Mouse (Mus musculus): ENCODE results near the gene Akt3. TPM values are rescaled to one million over a fixed set of nuclear protein-coding genes. Genes with fewer than 3 reads are reported as not detected.

The Akt3 gene
- polyA plus RNA-seq, 1 experiment = 15.1 TPM

DNA sequence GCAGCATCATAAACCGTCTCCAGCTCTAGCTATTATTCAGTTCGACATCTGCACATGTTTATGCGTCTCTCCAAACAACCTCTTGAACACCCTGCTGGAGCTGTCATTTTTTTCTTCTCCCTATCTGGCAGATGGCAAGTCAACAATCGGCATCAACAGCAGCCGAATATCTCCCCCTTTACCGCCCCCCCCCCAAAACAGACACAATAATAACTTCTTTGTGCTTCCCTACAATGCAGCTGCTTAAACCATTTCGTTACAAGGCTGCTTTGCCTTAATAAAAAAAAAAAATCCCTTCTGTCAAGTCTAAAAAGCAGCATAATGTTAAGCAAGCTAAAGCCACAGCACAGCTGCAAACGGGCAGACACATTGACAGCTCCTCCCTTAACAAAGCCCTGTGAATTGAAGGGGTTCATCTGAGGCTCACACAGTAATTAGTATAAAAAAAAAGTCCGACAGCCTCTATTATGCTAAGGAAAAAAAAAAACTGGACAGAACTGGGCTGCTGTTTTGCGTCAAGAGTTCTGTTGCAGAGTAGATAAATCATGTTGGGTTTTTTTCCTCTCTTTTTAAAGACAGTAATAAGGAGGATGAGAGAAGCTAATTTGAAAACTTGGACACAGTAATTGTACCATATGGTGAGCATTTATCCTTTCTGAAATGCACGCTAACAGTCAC is 107.5 kb downstream of the Akt3 start:
- TF ChIP-seq POLR2A (IDR thresholded peaks at IDR 0.05; ENCODE audit: borderline replicate concordance, extremely low read depth, low read depth, low read length) (no peak), CTCF (IDR thresholded peaks at IDR 0.05; ENCODE audit: insufficient read depth, low read length) (no peak)
- 41% methylated on average over 11 of the region's 11 CpGs for WGBS
- Histone ChIP-seq H3K4me3 (replicated peaks; ENCODE audit: extremely low read depth, low read depth, low read length) (no peak overlapping the region), H3K4me1 (ENCODE audit: control insufficient read depth, insufficient read depth, low read length) (peaks cover 5% of the 10 kb centered on the region)
- DNase-seq = no peak

DNA sequence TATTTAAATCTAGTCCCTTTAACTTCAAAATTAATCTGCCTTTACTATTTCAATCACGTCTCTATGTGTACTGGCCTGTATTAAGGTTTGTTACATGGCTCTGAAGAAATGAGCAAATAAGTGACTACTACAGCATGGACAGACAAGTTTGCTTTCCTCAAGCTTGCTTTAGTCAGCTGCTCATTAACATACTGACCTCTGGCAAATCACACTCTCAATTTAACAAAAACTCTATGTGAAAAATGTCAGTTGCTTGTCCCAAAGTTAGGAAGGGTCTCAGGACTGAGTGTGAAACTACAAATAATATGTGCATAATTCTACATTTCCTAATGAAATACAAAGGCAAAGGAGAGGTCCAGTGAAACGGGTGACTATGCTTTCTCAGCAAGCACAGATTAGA is 109.3 kb downstream of the Akt3 start:
- 69% methylated on average over 2 of the region's 2 CpGs for WGBS
- no peak for DNase-seq
- no peak for TF ChIP-seq POLR2A (IDR thresholded peaks at IDR 0.05; ENCODE audit: borderline replicate concordance, extremely low read depth, low read depth, low read length)
- TF ChIP-seq CTCF (IDR thresholded peaks at IDR 0.05; ENCODE audit: insufficient read depth, low read length) = no peak
- H3K4me1 ChIP-seq (ENCODE audit: control insufficient read depth, insufficient read depth, low read length) = peaks cover 5% of the 10 kb centered on the region
- no peak overlapping the region for H3K4me3 ChIP-seq (replicated peaks; ENCODE audit: extremely low read depth, low read depth, low read length)

DNA sequence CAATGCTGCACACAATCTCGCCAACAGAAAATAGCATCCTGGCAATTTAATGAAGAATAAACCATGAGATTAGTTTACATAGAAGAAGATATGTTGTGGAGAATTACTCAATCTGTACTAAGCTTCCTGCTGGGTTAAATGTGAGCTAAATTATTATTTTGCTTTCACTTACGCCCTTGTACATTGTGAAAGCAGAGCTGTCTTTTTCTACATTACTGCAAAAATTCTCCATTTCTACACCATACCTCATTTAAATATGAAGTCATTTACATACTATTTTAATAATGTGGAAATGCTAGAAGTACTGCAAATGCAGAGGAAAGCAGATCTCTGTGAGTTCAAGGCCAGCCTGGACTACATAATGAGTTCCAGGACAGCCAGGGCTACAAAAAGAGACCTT is 116.5 kb downstream of the Akt3 start:
- Histone ChIP-seq H3K4me1 (ENCODE audit: control insufficient read depth, insufficient read depth, low read length) (no peaks in the 10 kb centered on the region), H3K4me3 (replicated peaks; ENCODE audit: extremely low read depth, low read depth, low read length) (no peak overlapping the region)
- 77% methylated on average over 2 of the region's 2 CpGs for WGBS
- DNase-seq = no peak
- no peak for TF ChIP-seq POLR2A (IDR thresholded peaks at IDR 0.05; ENCODE audit: borderline replicate concordance, extremely low read depth, low read depth, low read length)

- H3K4me3 ChIP-seq (replicated peaks; ENCODE audit: extremely low read depth, low read depth, low read length) = no peak overlapping the region
- H3K4me1 ChIP-seq (ENCODE audit: control insufficient read depth, insufficient read depth, low read length) = no peaks in the 10 kb centered on the region
- no peak for DNase-seq
- WGBS = 59% methylated on average over 6 of the region's 6 CpGs
- no peak for TF ChIP-seq POLR2A (IDR thresholded peaks at IDR 0.05; ENCODE audit: borderline replicate concordance, extremely low read depth, low read depth, low read length)
Observed at GRCm38 (mm10) chr1:177139652-177140051, 118.4 kb downstream of the Akt3 start.

DNA sequence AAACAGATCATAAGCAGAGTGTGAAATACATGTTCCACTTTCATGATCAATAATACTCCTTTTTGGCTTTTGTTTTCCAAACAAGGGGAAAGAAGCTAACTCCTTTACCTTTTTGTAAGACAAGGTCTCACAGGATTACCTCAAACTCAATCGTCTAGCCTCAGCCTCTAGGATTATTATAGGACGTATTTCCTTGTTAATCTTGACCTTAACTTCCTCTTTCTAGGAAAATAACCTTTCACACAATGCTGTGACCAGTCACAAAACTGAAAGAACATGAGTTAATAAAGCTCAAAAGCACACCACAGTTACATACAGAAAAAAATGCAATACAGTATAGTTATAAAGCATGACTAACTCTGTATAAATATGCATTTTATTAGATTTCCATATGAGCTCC is 126.5 kb downstream of the Akt3 start:
- TF ChIP-seq CTCF (IDR thresholded peaks at IDR 0.05; ENCODE audit: insufficient read depth, low read length) (no peak), POLR2A (IDR thresholded peaks at IDR 0.05; ENCODE audit: borderline replicate concordance, extremely low read depth, low read depth, low read length) (no peak)
- Histone ChIP-seq H3K4me3 (replicated peaks; ENCODE audit: extremely low read depth, low read depth, low read length) (no peak overlapping the region), H3K4me1 (ENCODE audit: control insufficient read depth, insufficient read depth, low read length) (no peaks in the 10 kb centered on the region)
- WGBS = 56% methylated on average over 2 of the region's 2 CpGs
- DNase-seq = no peak

- TF ChIP-seq POLR2A (IDR thresholded peaks at IDR 0.05; ENCODE audit: borderline replicate concordance, extremely low read depth, low read depth, low read length) (no peak), CTCF (IDR thresholded peaks at IDR 0.05; ENCODE audit: insufficient read depth, low read length) (no peak)
- WGBS = 67% methylated on average over 8 of the region's 8 CpGs
- H3K4me3 ChIP-seq (replicated peaks; ENCODE audit: extremely low read depth, low read depth, low read length) = no peak overlapping the region
Observed at GRCm38 (mm10) chr1:177126674-177127073, 131.3 kb downstream of the Akt3 start.

DNA sequence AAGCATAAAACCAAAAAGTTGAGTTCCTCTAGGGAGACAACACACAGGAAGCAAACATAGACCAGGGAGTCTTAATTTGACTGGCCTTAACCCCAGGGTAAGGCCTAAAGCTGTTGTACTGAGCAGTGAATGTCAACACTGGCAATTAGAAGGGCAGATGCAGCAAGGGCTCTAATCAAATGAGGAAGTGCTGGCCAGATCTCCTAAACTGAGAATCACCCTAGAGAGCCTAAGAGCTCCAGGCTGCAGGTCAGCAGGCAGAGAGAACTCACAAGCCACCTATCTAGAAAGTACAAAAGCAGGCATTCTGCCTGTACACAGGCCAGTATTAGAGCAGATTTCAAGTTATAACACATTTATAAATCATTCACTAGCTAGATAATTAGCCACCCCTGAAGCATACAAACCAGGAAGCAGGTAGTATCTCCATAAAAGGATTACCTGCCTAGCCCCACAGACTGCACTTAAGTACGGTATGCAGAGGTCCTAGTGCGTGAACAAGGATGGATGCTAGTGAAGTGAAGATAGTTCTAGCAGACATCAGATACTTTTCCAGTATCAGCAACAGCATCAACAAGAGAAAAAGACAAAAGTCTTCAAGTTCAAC is 147.2 kb downstream of the Akt3 start:
- TF ChIP-seq POLR2A (IDR thresholded peaks at IDR 0.05; ENCODE audit: borderline replicate concordance, extremely low read depth, low read depth, low read length) (no peak), CTCF (IDR thresholded peaks at IDR 0.05; ENCODE audit: insufficient read depth, low read length) (no peak)
- H3K4me3 ChIP-seq (replicated peaks; ENCODE audit: extremely low read depth, low read depth, low read length) = no peak overlapping the region
- WGBS = 88% methylated on average over 2 of the region's 2 CpGs
- no peak for DNase-seq
- no peaks in the 10 kb centered on the region; the same call in 1 of the 2 replicates for H3K4me1 ChIP-seq (ENCODE audit: control insufficient read depth, insufficient read depth, low read length)

More at GRCm38 (mm10) chr1:177126674-177127073, 131.3 kb downstream of the Akt3 start:
- no peaks in the 10 kb centered on the region for H3K4me1 ChIP-seq (ENCODE audit: control insufficient read depth, insufficient read depth, low read length)
- DNase-seq = no peak

GRCm38 (mm10) chr1:177090465-177090864 is 167.5 kb downstream of the Akt3 start:
- DNase-seq = no peak
- no peak overlapping the region for H3K4me3 ChIP-seq (replicated peaks; ENCODE audit: extremely low read depth, low read depth, low read length)
- no peak for TF ChIP-seq CTCF (IDR thresholded peaks at IDR 0.05; ENCODE audit: insufficient read depth, low read length)
- TF ChIP-seq POLR2A (IDR thresholded peaks at IDR 0.05; ENCODE audit: borderline replicate concordance, extremely low read depth, low read depth, low read length) = no peak
- H3K4me1 ChIP-seq (ENCODE audit: control insufficient read depth, insufficient read depth, low read length) = peaks cover 2% of the 10 kb centered on the region; the same call in 1 of the 2 replicates
- 95% methylated on average over 5 of the region's 5 CpGs for WGBS

- TF ChIP-seq CTCF (IDR thresholded peaks at IDR 0.05; ENCODE audit: insufficient read depth, low read length) (no peak), POLR2A (IDR thresholded peaks at IDR 0.05; ENCODE audit: borderline replicate concordance, extremely low read depth, low read depth, low read length) (no peak)
- DNase-seq = no peak
- H3K4me1 ChIP-seq (ENCODE audit: control insufficient read depth, insufficient read depth, low read length) = peaks cover 2% of the 10 kb centered on the region; the same call in 1 of the 2 replicates
- 35% methylated on average over 3 of the region's 3 CpGs for WGBS
- H3K4me3 ChIP-seq (replicated peaks; ENCODE audit: extremely low read depth, low read depth, low read length) = no peak overlapping the region
Observed at GRCm38 (mm10) chr1:177089515-177089914, 168.5 kb downstream of the Akt3 start.

DNA sequence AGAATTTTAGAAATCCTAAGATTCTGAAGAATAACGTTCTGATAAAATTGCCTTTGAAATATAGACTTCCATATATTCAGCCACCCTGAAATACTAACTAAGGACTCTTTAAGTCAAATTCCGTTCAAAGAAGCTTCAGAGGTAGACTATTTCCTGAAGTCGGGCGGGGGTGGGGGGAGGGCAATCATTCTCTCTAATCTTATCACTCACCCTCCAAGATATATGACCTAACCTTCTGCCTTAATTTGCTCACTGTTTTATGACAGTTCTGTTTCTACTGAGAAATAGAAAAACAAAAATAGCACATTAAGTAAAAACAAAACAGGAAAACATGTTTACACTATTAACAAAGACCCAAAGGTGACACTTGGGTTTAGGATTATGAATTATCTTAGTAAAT is 169.0 kb downstream of the Akt3 start:
- DNase-seq = no peak
- TF ChIP-seq POLR2A (IDR thresholded peaks at IDR 0.05; ENCODE audit: borderline replicate concordance, extremely low read depth, low read depth, low read length) (no peak), CTCF (IDR thresholded peaks at IDR 0.05; ENCODE audit: insufficient read depth, low read length) (no peak)
- 76% methylated on average over 4 of the region's 4 CpGs for WGBS
- Histone ChIP-seq H3K4me1 (ENCODE audit: control insufficient read depth, insufficient read depth, low read length) (peaks cover 2% of the 10 kb centered on the region; the same call in 1 of the 2 replicates), H3K4me3 (replicated peaks; ENCODE audit: extremely low read depth, low read depth, low read length) (no peak overlapping the region)

Data from lung, adult 2 months (tissue).